Mouse (Mus musculus): ENCODE measurements around the gene Ubr4. TPM values are rescaled to one million over a fixed set of nuclear protein-coding genes. Genes with fewer than 3 reads are reported as not detected.

The Ubr4 gene
- 100 to 1,000 TPM in 1 of 2 experiments, 10 to 100 TPM in 1; 93.4 to 104 TPM for total RNA-seq (2021)
- long read RNA-seq, experiment 1, partial matches to known transcripts = 16 of 20 reads
- long read RNA-seq, experiment 1, other reads (novel, unspliced or antisense) = 4 of 20 reads
- long read RNA-seq, experiment 2, partial matches to known transcripts = 10 of 15 reads
- long read RNA-seq, experiment 2, other reads (novel, unspliced or antisense) = 5 of 15 reads

DNA sequence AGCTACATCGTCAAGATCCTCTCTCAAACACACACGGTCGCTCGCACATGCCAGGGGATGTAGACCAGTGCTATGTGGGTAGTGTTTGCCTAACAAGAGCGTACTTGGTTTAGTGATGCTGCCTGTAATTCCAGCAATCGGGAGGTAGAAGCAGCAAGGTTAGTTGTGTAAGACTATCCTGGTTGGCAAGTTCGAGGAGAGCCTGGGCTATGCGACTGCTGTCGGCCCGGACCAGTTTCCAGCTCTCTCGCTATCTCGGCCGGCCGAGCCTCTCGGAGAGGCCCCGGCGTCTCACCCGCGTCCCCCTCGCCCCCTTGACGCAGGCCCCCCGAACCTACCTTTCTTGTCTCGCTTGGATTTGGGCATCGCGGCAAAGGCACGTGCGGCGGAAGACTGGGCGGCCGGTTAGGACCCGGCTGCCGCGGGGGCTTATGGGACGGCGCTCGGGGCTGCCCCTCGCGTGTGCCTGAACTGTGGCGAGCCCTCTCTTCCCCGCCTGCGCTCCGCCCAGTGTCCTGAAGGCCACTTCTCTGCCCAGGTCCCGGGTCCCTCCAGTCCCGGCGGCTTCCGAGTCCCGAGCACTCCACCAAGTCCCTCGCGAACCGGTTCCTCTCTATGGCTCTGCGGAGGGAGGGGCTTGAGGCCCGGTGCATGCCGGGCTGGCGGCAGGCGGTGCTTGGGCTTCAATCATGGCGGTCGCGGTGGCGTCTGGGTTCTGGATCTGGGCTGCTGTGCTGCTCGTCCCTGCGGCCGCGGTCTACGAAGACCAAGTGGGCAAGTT is at the start of gene Ubr4, which contains the start of the genes Mrto4 and Emc1:
Gene Ubr4, plus strand, starts transcription at position 679 of the 781 bp plus-strand sequence.
Gene Mrto4, minus strand, starts transcription at position 646 of the 781 bp plus-strand sequence.
Gene Emc1, plus strand, starts transcription at position 657 of the 781 bp plus-strand sequence.
- DNase-seq = peak; percentile 89 to 91

DNA sequence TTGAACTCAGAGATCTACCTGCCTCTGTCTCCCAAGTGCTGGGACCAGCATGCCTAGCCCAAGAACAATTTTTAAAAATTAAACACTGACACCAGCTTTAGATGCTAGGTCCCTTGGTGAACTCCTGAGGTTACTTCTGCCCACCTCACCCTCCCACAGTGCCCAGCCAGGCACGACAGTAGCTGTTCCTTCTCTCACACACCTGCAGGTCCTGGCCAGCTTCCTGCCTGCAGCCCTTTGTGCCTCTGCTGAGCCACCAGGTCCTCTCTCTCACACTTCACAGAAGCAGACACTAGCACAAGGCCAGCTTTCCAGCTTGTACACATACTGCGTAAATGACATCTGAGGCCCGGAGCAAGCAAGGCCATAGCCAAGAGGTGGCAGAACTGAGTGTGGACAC is 46.9 kb upstream of the Ubr4 start:
- no peak for DNase-seq

DNA sequence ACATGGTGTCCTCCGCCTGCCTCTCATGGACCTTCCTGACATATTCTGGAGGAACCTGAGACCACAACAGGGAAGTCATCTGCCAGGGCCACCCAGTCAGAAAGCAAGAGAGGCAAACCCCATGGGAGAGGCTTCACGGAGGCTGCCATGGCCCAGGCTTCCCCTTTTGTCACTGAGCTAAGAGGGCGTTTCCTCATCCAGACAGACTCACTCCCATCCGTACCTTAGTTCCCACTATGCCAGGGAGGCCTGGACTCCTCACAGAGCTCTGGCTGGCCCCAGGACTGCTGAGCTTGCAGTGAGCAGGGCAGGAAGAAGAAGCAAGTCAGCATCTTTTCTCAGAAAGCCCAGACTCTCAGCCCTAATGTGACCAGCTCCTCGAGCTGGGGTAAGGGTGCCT is 44.5 kb upstream of the Ubr4 start:
- DNase-seq = peak in 1 of 2 experiments; percentile 69

DNA sequence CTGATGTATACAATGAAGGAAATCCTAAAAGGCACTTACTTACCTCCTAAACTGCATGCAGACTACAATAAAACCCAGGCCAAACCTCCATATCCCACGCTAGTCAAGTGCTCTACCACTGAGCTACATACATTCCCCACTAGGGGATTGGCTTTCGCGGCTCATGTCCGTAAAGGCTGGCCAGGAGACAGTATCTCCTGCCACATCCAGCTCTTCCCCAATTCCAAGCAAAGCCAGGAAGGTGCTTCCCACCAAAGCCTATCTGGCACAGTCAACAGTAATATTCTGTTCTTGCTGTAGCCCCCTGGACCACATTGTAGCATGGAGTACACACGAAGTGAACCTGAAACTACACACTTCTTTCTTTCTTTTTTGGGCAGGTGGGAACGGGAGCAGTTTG is 42.8 kb upstream of the Ubr4 start:
- DNase-seq = no peak

DNA sequence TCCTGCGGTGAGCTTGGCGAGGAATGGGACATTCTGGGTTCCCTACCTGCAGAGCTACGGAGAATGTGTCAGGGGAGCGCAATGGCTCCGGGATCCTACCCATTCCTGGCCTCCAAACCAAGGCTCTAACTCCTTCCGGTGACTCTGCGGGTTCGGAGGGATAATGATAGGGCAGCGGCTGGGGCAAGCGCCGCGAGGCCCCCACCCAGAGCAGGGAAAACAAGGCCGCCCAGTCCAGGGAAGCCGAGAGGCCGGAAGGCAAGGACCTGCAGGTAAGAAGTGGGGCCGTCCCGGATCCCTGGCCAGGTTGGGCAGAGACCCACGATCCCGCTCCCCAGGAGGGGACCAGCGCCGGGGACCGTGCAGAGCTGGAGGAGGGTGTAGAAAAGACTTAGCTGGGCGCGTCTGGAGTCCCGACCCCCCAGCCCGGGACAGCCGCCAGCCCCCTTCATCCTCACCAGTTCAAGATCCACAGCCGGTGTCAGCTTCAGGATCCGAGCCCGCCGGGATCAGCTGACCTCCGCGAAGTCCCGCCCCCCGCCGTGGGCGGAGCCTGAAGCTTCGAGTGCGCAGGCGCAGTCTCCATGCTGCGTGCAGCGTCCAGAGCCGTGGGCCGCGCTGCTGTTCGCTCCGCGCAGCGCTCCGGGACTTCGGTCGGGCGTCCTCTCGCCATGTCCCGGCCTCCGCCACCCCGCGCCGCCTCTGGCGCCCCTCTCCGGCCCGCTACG is 42.1 kb upstream of the Ubr4 start, which contains the start of the genes Pqlc2 and Akr7a5:
Gene Pqlc2, minus strand, starts transcription at position 538 of the 728 bp plus-strand sequence.
Gene Akr7a5, plus strand, starts transcription at position 574 of the 728 bp plus-strand sequence.
- DNase-seq = peak; percentile 97 to 100

DNA sequence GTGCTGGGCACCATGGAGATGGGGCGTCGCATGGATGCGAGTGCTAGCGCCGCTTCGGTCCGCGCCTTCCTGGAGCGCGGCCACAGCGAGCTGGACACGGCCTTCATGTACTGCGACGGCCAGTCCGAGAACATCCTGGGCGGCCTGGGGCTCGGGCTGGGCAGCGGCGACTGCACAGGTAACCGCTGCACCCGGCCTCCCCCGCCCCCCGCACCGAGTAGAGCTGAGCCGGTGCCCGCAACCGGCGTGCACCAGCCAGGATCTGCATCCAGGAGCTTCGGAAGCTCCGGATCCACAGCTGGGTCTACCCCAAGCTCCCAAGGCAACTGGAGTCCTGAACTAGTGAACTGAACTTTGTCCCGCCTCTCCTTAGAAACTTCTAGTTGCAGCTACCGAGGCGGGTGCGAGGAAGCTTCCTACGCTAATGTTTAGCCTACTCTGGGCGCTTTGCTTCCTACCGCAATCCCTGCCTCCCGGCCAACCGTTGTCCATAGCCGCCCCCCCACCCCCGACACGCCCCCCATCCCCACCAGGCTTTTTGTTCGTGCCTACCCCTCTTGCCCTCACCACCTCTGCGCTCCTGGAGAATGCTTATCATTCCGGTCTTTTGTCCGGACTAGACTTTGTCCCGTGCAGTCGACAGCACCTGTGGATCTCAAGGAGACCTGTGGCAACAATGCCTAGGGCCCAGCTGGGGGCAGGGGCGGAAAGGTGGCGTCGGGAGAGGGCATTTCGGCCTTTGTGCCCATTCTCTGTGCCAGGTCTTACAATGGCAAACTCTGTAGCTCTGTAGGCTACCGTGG is 41.3 kb upstream of the Ubr4 start:
- DNase-seq = no peak

DNA sequence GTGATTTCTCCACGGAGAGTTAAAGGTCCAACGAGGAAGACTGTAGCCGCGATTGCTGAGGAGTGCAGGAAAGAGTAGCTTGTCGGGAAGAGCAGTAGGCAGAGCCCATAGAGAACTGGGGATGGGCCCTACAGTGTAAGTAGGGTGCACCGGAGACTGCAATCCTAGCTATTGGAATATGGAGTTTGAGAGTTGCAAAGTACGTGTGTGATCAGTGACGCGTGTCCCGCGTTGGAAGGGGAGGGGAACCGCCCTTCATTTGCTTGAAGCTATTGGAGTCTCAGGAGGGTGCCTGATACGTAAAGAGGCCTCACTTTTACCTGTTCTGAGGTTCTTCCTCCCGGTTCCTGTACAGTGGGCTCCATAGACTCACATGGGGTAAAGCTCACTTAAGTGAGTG is 40.7 kb upstream of the Ubr4 start:
- no peak for DNase-seq

DNA sequence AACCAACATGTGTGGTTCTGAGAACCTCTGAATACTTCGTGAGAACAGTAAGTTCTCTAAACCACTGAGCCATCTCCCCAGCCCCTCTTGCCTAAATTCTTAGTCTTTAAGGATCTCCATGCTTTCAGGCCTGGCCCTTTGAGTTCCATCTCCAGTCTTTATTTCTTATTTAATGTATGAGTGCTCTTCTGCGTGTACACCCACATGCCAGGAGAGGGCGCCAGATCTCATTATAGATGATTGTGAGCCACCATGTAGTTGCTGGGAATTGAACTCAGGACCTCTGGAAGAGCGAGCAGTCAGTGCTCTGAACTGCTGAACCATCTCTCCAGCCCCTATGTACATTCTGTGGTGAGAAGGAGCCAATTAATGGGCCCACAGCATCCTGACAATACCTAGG is 39.8 kb upstream of the Ubr4 start:
- peak in 1 of 2 experiments; percentile 64 for DNase-seq

DNA sequence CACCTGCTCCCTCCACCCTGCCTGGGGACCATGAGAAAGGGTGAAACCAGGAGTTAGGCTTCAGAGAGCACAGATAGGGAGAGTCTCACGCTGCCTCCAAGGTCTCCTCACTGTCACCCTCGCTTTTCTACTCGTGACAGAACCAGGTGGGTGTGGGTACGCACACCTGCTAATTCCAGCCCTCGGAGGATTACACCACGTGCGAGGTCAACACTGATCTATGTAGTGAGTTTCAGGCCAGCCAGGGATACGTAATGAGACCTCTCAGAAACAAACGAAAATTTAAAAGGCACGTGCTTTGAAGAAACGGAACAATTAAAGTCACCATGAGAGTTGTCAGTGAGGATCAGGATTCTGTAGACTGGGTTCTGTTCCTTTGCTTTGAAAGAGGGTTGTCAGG is 34.0 kb upstream of the Ubr4 start:
- DNase-seq = no peak

DNA sequence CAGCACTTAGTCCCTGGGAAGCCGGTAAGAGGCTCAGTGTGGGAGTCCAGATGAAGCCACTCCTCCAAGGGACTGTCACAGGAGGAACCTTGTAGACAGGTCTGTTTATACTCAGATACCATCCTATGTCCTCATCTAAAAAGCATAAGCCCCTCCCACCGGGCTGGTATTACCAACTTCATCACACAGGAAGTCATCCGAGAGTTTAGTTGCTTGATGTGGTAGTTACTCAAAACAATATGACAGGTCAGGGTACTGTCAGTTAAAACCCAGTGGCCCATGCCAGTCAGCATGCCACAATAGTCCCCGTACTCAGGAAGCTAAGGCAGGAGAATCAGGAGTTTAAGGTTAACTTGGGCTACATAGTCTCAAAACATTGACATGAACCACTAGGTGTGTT is 32.7 kb upstream of the Ubr4 start:
- no peak for DNase-seq

DNA sequence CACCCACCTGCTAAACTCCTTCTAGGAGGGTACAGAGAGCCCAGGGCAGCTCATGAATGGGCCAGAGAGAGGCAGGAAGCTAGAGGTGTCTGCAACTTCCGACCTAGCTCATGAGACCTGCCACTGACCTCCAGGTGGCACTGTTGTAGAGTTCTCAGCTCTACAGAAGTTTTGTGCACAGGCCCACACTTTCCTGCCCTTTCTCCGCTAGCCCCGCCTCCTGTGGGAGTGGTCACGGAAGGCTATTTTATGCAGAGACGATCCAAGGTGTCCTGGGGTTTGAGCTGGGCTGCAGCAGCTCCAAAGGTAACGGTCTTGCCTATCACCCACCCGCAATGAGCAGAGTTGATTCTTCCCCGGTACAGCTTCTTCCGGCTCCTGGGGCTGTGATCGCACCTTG is 21.8 kb upstream of the Ubr4 start:
- DNase-seq = peak; percentile 77 to 79

DNA sequence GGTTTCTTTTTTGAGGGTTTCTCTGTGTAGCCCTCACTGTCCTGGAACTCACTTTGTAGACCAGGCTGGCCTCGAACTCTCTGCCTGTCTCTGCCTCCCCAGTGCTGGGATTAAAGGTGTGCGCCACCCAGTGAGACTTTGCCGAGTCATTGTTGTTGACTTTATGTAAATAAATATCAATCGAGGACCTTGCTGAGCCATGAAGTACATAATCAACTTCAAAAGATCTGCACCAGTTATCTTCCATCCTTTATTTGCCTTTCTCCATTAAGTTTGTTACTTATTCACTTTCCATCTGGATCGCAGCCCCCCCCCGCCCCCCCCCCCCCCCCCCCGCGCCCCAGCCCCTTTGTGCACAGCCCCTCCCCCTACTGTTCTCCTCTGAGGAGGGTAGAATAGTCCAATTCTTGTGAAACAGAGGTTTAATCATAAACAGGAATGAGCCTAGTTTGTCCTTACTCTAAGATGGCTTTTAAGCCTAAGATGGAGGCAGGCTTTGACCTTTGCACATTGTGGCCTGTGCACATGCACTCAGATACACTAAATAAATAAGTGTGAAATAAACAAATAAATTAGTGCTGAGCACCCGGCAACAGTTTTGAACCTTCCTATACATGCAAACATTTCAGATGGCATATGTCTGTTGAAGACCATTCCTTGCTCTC is 17.6 kb upstream of the Ubr4 start:
- DNase-seq = no peak

DNA sequence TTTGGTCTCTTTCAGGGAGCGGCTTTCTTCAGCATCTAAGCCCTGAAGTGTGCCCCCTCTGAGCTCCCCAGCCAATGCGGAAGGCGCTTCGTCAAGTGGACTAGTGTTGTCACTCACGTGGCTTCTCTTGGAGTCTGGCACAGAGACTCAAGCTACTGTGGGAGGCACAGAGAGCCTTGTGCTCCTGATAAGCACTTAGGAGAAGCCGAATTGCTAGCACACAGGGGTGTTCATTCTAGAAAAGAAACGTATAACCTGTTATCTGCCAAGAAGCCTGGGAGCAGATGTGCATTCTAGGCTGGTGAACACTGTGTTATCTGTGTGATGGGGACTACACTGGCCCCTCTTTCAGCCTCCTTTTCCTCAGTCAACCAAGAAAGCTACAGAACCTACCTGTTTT is 16.9 kb upstream of the Ubr4 start:
- no peak for DNase-seq

DNA sequence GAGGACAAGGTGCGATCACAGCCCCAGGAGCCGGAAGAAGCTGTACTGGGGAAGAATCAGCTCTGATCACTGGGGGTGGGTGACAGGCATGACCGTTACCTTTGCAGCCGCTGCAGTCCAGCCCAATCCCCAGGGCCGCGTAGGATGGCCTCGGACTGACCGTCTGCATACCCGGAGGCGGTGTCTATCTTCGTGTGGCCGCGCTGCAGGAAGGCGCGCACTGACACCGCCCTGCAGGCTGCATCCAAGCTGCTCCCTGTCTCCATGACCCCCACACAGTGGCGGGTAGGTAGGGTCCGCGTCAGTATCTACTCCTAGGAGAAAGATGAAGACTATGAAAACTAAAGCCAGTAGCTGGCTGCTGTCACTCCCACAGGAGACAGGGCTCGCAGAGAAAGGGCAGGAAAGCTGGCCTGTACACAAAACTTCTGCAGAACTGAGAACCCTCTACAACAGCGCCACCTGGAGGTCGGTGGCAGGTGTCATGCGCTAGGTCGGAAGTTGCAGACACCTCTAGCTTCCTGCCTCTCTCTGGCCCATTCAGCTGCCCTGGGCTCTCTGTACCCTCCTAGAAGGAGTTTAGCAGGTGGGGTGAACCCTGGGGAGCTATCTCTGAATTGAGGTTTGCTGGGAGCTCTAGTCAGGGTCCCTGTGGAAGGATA is 15.5 kb upstream of the Ubr4 start:
- peak; percentile 75 to 89 for DNase-seq

DNA sequence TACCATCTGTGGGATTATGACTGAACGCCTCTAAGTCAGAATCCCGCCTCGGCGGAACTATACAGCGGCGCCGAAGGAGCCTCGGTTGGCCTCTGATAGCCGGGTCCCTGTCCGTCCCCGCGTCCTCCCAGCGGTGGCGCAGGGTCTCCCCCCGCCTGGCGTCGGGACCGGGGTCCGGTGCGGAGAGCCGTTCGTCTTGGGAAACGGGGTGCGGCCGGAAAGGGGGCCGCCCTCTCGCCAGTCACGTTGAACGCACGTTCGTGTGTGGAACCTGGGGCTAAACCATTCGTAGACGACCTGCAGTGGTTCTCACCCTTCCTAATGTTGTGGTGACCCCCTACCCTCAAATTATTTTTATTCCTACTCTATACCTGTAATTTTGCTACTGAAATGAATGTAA is 14.3 kb upstream of the Ubr4 start:
- no peak for DNase-seq

DNA sequence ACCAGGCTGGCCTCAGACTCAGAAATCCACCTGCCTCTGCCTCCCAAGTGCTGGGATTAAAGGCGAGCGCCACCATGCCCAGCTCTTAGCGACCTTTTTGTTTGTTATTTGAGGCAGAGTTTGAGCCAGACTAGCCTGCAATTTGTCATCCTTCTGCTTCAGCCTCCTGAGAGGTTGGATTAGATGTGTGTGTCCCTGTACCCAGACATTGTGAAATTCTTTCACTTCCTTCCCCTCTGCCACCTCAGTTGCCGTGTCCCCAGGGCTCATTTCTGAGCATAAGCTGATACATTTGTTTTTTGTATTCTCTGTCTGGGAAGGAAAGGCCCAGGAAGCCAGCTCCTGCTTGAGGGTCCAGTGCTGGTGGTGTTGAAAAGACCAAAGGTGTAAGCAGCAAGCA is 11.6 kb upstream of the Ubr4 start:
- DNase-seq = no peak

DNA sequence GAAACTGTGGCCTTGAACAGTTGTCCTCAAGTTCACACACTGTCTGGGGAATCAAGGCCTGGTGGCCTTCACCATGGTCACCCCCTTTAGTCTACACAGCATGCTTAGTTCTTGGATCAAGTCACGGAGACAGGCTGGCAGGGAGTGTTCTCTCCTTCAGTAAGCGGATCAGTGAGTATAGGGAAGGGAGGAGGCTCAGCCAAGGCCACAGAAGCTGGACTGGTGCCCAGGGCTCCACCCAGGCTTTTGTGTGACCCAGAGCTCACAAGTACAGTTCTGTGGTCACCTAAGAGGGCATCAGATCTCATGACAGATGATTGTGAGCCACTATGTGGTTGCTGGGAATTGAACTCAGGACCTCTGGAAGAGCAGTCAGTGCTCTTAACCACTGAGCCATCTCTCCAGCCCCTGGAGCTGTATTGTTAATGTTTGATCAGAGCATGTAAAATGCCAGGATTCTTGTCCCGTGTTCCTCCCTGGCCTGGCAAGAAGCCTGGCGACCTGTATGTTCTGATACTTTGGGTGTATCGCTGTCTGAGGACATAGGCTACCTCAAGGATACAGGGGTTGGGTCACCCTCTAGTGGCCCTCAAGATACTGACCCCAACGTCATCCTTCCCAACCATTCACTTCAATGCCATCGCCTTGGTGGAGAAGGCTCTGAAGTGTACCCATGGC is 10.7 kb upstream of the Ubr4 start:
- DNase-seq = no peak

DNA sequence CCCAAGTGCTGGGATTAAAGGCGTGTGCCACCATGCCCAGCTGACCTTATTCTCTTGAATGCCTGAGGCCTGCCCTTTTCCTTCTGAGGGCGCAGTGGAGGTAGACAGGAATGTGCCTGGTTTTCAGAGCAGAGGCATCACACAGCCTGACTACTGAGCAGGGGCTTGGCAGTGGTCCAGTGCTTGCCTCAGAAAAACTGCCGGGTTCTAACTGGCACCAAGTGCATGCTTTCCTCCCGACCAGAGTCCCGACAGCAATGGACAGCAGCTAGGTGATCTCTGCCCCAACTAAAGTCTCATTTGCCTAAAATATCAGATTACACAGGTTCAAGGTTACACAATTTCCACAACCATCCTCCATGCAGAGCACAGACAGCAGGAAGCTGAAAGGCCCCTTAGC is 8.7 kb upstream of the Ubr4 start:
- no peak for DNase-seq

DNA sequence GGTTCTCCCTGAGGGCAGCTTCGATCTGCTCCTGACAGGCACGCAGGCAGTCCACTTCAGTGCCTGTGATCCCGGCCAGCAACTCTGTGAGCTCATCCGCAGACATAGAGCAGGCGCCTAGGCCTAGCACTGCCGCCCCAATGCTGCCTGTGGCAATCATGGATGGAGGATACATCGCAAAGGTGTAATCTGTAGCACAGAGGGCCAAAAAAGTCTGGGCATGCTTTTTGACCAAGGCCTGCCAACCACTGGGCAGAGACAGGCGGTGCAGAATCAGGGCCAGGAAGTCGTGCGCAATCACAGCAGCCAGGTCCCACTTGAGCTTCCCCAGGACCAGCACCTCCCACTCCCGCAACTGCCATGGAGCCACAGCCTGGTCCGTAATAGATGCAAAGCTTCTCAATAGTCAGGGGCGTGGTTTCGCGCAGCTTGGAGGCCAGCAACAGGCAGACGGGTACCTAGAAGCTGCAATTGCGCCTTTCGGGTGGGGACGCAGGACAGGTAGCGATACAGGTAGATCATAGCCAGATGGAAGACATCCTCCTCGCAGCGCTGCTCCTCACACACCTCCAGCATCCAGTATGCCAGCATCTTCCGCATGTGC is 6.9 kb upstream of the Ubr4 start:
- peak in 1 of 2 experiments; percentile 8 for DNase-seq

DNA sequence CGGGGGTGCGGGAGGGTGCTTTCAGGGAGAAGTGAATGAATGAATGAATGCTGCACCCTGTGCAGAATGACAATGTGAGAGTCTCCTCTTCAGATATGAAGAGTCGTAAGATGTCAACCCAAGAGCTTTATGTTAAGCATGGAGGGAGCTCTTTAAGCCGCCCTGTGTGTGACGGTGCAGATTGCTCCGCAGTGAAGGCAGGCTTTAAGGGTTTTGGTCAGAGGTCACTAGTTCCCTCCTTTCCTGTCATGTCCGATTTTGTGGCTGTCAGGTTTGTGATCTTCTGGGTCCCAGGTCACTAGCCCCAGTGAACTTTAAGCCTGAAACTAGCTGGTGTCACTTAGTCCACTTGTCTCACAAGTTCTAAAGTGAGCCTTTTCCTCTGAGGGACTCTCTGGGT is 423 bp downstream of the Ubr4 start:
- no peak for DNase-seq

Data from heart, adult 18-20 months (tissue).